Mouse (Mus musculus): ENCODE results near the gene Slc1a2. TPM values are rescaled to one million over a fixed set of nuclear protein-coding genes. Genes with fewer than 3 reads are reported as not detected.

Slc1a2 gene
- polyA plus RNA-seq, 1 experiment, result 3.1 TPM

DNA sequence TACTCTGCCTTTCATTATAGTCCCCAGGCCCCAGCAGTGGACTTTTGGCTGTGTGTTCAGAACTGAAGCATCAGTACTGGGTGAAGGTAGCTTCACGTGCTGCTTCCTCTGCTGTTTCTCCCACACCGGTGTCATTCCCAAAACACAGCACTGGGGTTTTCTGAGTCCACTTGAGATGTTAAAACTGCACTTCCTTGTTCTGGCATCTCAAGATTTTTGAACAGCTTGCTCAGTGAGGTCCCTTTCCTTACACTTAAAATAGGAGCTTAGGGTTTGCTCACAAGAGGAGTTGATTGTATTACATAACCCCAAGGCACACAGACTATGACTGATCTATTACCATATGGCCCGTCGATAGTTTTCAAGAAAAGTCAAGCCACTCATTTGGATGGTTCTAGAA lies 26.1 kb upstream of the Slc1a2 start:
- H3K4me1 ChIP-seq (ENCODE audit: control insufficient read depth, insufficient read depth, insufficient read length), result no peaks in the 10 kb centered on the region
- no peak for DNase-seq (ENCODE audit: low read depth in 1 of 2, low spot score in 2 of 2)
- no peaks in the 10 kb centered on the region for H3K36me3 ChIP-seq (ENCODE audit: control insufficient read depth, insufficient read depth, low read length)
- no peaks in the 10 kb centered on the region for H3K27me3 ChIP-seq (ENCODE audit: control insufficient read depth, insufficient read depth, low read length)
- no peak overlapping the region for H3K4me3 ChIP-seq (ENCODE audit: extremely low read depth, insufficient read depth, insufficient read length)
- TF ChIP-seq CTCF (IDR thresholded peaks at IDR 0.05; ENCODE audit: extremely low read depth, insufficient read depth, insufficient read length, insufficient replicate concordance), result no peak
- no peak for TF ChIP-seq POLR2A (IDR thresholded peaks at IDR 0.05; ENCODE audit: low read depth, low read length)
- 82% methylated on average over 4 of the region's 4 CpGs for WGBS
- H3K27ac ChIP-seq (ENCODE audit: insufficient read depth, low read length), result no peak overlapping the region

DNA sequence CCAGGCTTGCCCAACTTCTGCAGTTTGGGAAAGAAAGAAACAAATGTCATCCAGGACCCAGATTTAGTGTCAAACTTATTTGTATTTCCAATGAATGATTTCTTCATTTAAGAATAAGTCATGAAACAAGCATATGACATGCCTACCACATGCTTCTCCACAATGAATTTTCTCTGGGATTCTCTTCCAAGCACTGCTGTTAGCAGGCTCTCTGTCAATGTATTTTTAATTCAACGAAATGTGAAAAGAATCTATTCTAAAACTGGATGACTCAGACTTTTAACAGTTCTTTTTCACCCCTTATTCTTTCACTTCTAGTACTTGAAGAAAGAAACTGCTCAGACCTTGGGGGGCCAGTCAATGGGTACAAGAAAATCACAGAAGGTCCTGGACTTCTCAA lies 24.4 kb upstream of the Slc1a2 start:
- Histone ChIP-seq H3K4me1 (ENCODE audit: control insufficient read depth, insufficient read depth, insufficient read length) (no peaks in the 10 kb centered on the region), H3K36me3 (ENCODE audit: control insufficient read depth, insufficient read depth, low read length) (no peaks in the 10 kb centered on the region), H3K4me3 (ENCODE audit: extremely low read depth, insufficient read depth, insufficient read length) (no peak overlapping the region), H3K27ac (ENCODE audit: insufficient read depth, low read length) (no peak overlapping the region), H3K27me3 (ENCODE audit: control insufficient read depth, insufficient read depth, low read length) (no peaks in the 10 kb centered on the region)
- TF ChIP-seq POLR2A (IDR thresholded peaks at IDR 0.05; ENCODE audit: low read depth, low read length) (no peak), CTCF (IDR thresholded peaks at IDR 0.05; ENCODE audit: extremely low read depth, insufficient read depth, insufficient read length, insufficient replicate concordance) (no peak)
- no peak for DNase-seq (ENCODE audit: low read depth in 1 of 2, low spot score in 2 of 2)
- WGBS, result 83% methylated on average over 1 of the region's 1 CpGs

DNA sequence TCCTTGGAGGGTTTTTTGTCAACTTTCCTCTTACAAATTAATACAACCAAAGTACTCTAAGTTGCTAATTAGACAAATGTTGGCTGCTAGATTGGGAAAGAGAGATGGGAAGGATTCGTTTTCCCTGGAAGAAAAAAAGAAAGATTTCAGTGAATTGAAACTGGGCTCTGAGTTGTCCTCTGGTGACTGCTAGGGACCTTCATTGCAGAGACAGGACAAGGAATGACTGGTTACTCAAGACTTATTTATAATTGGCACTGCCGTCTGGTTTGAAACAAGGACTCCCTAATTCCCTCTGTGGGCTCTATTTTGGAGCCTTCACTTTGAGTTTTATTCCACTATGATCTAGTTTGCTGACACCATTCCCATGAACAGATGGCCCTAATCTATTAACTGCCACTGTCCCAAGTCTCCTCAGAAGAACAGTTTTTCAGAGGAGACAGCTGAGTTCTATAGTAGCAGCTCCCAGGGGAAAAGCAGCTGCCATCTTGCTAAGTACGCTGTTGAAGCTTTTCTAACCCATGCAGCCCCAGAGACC lies 22.9 kb upstream of the Slc1a2 start:
- WGBS, result 85% methylated on average over 3 of the region's 3 CpGs
- Histone ChIP-seq H3K4me3 (ENCODE audit: extremely low read depth, insufficient read depth, insufficient read length) (no peak overlapping the region), H3K4me1 (ENCODE audit: control insufficient read depth, insufficient read depth, insufficient read length) (no peaks in the 10 kb centered on the region), H3K27ac (ENCODE audit: insufficient read depth, low read length) (no peak overlapping the region), H3K36me3 (ENCODE audit: control insufficient read depth, insufficient read depth, low read length) (no peaks in the 10 kb centered on the region), H3K27me3 (ENCODE audit: control insufficient read depth, insufficient read depth, low read length) (no peaks in the 10 kb centered on the region)
- no peak for DNase-seq (ENCODE audit: low read depth in 1 of 2, low spot score in 2 of 2)
- TF ChIP-seq CTCF (IDR thresholded peaks at IDR 0.05; ENCODE audit: extremely low read depth, insufficient read depth, insufficient read length, insufficient replicate concordance) (no peak), POLR2A (IDR thresholded peaks at IDR 0.05; ENCODE audit: low read depth, low read length) (no peak)

GRCm38 (mm10) chr2:102636116-102636600 lies 22.3 kb upstream of the Slc1a2 start:
- H3K27ac ChIP-seq (ENCODE audit: insufficient read depth, low read length), result no peak overlapping the region
- no peaks in the 10 kb centered on the region for H3K4me1 ChIP-seq (ENCODE audit: control insufficient read depth, insufficient read depth, insufficient read length)
- H3K4me3 ChIP-seq (ENCODE audit: extremely low read depth, insufficient read depth, insufficient read length), result no peak overlapping the region
- no peak for TF ChIP-seq POLR2A (IDR thresholded peaks at IDR 0.05; ENCODE audit: low read depth, low read length)
- no peak for TF ChIP-seq CTCF (IDR thresholded peaks at IDR 0.05; ENCODE audit: extremely low read depth, insufficient read depth, insufficient read length, insufficient replicate concordance)
- 89% methylated on average over 7 of the region's 7 CpGs for WGBS
- no peaks in the 10 kb centered on the region for H3K27me3 ChIP-seq (ENCODE audit: control insufficient read depth, insufficient read depth, low read length)
- no peak for DNase-seq (ENCODE audit: low read depth in 1 of 2, low spot score in 2 of 2)
- no peaks in the 10 kb centered on the region for H3K36me3 ChIP-seq (ENCODE audit: control insufficient read depth, insufficient read depth, low read length)

DNA sequence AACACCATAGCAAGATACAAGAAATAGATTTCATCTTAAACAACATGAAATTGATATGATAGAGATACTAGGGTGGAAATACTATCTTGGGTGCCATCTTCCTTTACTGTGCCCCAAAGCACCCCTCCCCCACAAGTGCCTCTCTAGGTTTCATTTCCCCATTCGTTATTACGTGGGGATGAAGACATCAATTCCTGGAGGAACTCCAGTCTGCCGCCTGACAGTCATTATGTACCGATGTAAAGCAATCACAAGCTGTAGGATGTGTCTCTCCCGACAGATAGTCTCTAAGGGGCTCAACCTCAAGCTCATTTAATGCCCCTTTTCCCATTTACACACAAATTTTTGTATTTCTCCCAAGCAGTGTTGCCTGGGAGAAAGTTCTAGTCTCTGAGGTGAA lies 20.3 kb upstream of the Slc1a2 start:
- Histone ChIP-seq H3K4me1 (ENCODE audit: control insufficient read depth, insufficient read depth, insufficient read length) (no peaks in the 10 kb centered on the region), H3K4me3 (ENCODE audit: extremely low read depth, insufficient read depth, insufficient read length) (no peak overlapping the region), H3K36me3 (ENCODE audit: control insufficient read depth, insufficient read depth, low read length) (no peaks in the 10 kb centered on the region), H3K27ac (ENCODE audit: insufficient read depth, low read length) (no peak overlapping the region), H3K27me3 (ENCODE audit: control insufficient read depth, insufficient read depth, low read length) (no peaks in the 10 kb centered on the region)
- 37% methylated on average over 5 of the region's 5 CpGs for WGBS
- no peak for DNase-seq (ENCODE audit: low read depth in 1 of 2, low spot score in 2 of 2)
- TF ChIP-seq CTCF (IDR thresholded peaks at IDR 0.05; ENCODE audit: extremely low read depth, insufficient read depth, insufficient read length, insufficient replicate concordance) (no peak), POLR2A (IDR thresholded peaks at IDR 0.05; ENCODE audit: low read depth, low read length) (no peak)

- 63% methylated on average over 2 of the region's 2 CpGs for WGBS
- Histone ChIP-seq H3K4me3 (ENCODE audit: extremely low read depth, insufficient read depth, insufficient read length) (no peak overlapping the region), H3K27ac (ENCODE audit: insufficient read depth, low read length) (no peak overlapping the region), H3K4me1 (ENCODE audit: control insufficient read depth, insufficient read depth, insufficient read length) (no peaks in the 10 kb centered on the region), H3K36me3 (ENCODE audit: control insufficient read depth, insufficient read depth, low read length) (no peaks in the 10 kb centered on the region), H3K27me3 (ENCODE audit: control insufficient read depth, insufficient read depth, low read length) (no peaks in the 10 kb centered on the region)
- DNase-seq (ENCODE audit: low read depth in 1 of 2, low spot score in 2 of 2), result no peak
- no peak for TF ChIP-seq POLR2A (IDR thresholded peaks at IDR 0.05; ENCODE audit: low read depth, low read length)
- no peak for TF ChIP-seq CTCF (IDR thresholded peaks at IDR 0.05; ENCODE audit: extremely low read depth, insufficient read depth, insufficient read length, insufficient replicate concordance)
Measured at GRCm38 (mm10) chr2:102638690-102639089, 19.8 kb upstream of the Slc1a2 start.

- WGBS, result 88% methylated on average over 10 of the region's 10 CpGs
- no peaks in the 10 kb centered on the region for H3K4me1 ChIP-seq (ENCODE audit: control insufficient read depth, insufficient read depth, insufficient read length)
- no peak overlapping the region for H3K27ac ChIP-seq (ENCODE audit: insufficient read depth, low read length)
- TF ChIP-seq POLR2A (IDR thresholded peaks at IDR 0.05; ENCODE audit: low read depth, low read length) (no peak), CTCF (IDR thresholded peaks at IDR 0.05; ENCODE audit: extremely low read depth, insufficient read depth, insufficient read length, insufficient replicate concordance) (no peak)
- no peaks in the 10 kb centered on the region for H3K27me3 ChIP-seq (ENCODE audit: control insufficient read depth, insufficient read depth, low read length)
- no peak overlapping the region for H3K4me3 ChIP-seq (ENCODE audit: extremely low read depth, insufficient read depth, insufficient read length)
- no peak for DNase-seq (ENCODE audit: low read depth in 1 of 2, low spot score in 2 of 2)
- H3K36me3 ChIP-seq (ENCODE audit: control insufficient read depth, insufficient read depth, low read length), result no peaks in the 10 kb centered on the region
Measured at GRCm38 (mm10) chr2:102648845-102649500, 9.5 kb upstream of the Slc1a2 start.
